Mouse (Mus musculus): ENCODE measurements around the gene Vmp1.

- TF ChIP-seq CTCF (IDR thresholded peaks at IDR 0.05; ENCODE audit: borderline replicate concordance, extremely low read depth, insufficient read depth, insufficient read length), result no peak
- no peak for TF ChIP-seq POLR2A (IDR thresholded peaks at IDR 0.05; ENCODE audit: borderline replicate concordance, extremely low read depth, insufficient read depth, insufficient read length, poor library complexity, severe bottlenecking)
These were observed 45.9 kb downstream of the Vmp1 start for GRCm38 (mm10) chr11:86637697-86638096.

All from brain, embryonic 14.5 days (tissue).